Mouse (Mus musculus) MEL (cell line): ENCODE results near the gene Lmf2. TPM values are rescaled to one million over a fixed set of nuclear protein-coding genes. Genes with fewer than 3 reads are reported as not detected.

Experiments used
- DNase-seq: peaks from one replicate; pipeline ENCODE4 v3.0.0; 2011; ENCODE audit warnings: low read depth, low spot score
- H3K27ac ChIP-seq: 2 replicates; pipeline ENCODE4 v1.5.1; 2012; ENCODE audit warnings: low read depth, mild to moderate bottlenecking, control low read depth, low read length, moderate library complexity; ENCODE audit not compliant: control insufficient read depth
- H3K27me3 ChIP-seq, 2 experiments: fragments of 150-350 bp in 1 of 2; sonication (generic) in 1 of 2; 2 replicates each; pipeline ENCODE4 v1.6.1; 2012; ENCODE audit warnings: low read length in 2 of 2, mild to moderate bottlenecking in 2 of 2, improper control_type of control experiment in 1 of 2, moderate library complexity in 1 of 2; ENCODE audit not compliant: insufficient read depth in 2 of 2, control insufficient read depth in 1 of 2
- H3K36me3 ChIP-seq, 2 experiments: 2 replicates each; pipeline ENCODE4 v1.6.1; 2012 to 2014; ENCODE audit warnings: low read length in 2 of 2, improper control_type of control experiment in 1 of 2, inconsistent platforms in 1 of 2, mild to moderate bottlenecking in 1 of 2; ENCODE audit not compliant: insufficient read depth in 2 of 2, control insufficient read depth in 1 of 2
- H3K4me1 ChIP-seq, 2 experiments: fragments of 150-350 bp in 1 of 2; sonication (generic) in 1 of 2; 2 replicates each; pipeline ENCODE4 v1.6.1; 2012; ENCODE audit warnings: low read length in 2 of 2, improper control_type of control experiment in 1 of 2, mild to moderate bottlenecking in 1 of 2; ENCODE audit not compliant: insufficient read depth in 2 of 2, control insufficient read depth in 1 of 2
- H3K4me3 ChIP-seq, 2 experiments: fragments of 150-350 bp in 1 of 2; sonication (generic) in 1 of 2; 2 replicates each; pipeline ENCODE4 v1.5.1; 2012; ENCODE audit warnings: low read depth in 2 of 2, low read length in 2 of 2, mild to moderate bottlenecking in 2 of 2, moderate library complexity in 2 of 2, control low read depth in 1 of 2, improper control_type of control experiment in 1 of 2; ENCODE audit not compliant: control insufficient read depth in 1 of 2, insufficient read depth in 1 of 2
- H3K79me2 ChIP-seq: 2 replicates; pipeline ENCODE4 v1.6.1; 2012; ENCODE audit warnings: mild to moderate bottlenecking, low read length, moderate library complexity; ENCODE audit not compliant: control insufficient read depth, poor library complexity, insufficient read depth
- H3K9ac ChIP-seq: 2 replicates; pipeline ENCODE4 v1.6.1; 2012; ENCODE audit warnings: low read depth, mild to moderate bottlenecking, control low read depth, low read length, moderate library complexity; ENCODE audit not compliant: control insufficient read depth, poor library complexity, severe bottlenecking
- H3K9me3 ChIP-seq: fragments of 150-350 bp; sonication (generic); replicated peaks from 2 replicates; pipeline ENCODE4 v1.6.1; 2012; ENCODE audit warnings: mild to moderate bottlenecking, low read length, improper control_type of control experiment, moderate library complexity; ENCODE audit not compliant: insufficient read depth
- BHLHE40 ChIP-seq: IDR thresholded peaks from 2 replicates; pipeline ENCODE4 v1.6.1; 2012; ENCODE audit warnings: low read depth, mild to moderate bottlenecking, inconsistent platforms, low read length, improper control_type of control experiment, borderline replicate concordance
- ELF1 ChIP-seq: IDR thresholded peaks from 2 replicates; pipeline ENCODE4 v1.6.1; 2014; ENCODE audit warnings: low read depth, mild to moderate bottlenecking, inconsistent platforms, low read length, improper control_type of control experiment, moderate library complexity
- EP300 ChIP-seq, 2 experiments: IDR thresholded peaks; 2 replicates each; pipeline ENCODE4 v1.6.1; 2011; ENCODE audit warnings: improper control_type of control experiment in 2 of 2, low read length in 2 of 2, low read depth in 1 of 2, mild to moderate bottlenecking in 1 of 2
- ETS1 ChIP-seq: IDR thresholded peaks from 2 replicates; pipeline ENCODE4 v1.6.1; 2012; ENCODE audit warnings: low read depth, mild to moderate bottlenecking, inconsistent platforms, low read length, improper control_type of control experiment, moderate library complexity
- JUND ChIP-seq: IDR thresholded peaks from 2 replicates; pipeline ENCODE4 v1.6.1; 2011; ENCODE audit warnings: low read depth, mild to moderate bottlenecking, improper control_type of control experiment, low read length
- MXI1 ChIP-seq: IDR thresholded peaks from 2 replicates; pipeline ENCODE4 v1.6.1; 2011; ENCODE audit warnings: mild to moderate bottlenecking, low read depth, low read length, improper control_type of control experiment
- NELFE ChIP-seq: IDR thresholded peaks from 2 replicates; pipeline ENCODE4 v1.6.1; 2011; ENCODE audit warnings: low read depth, low read length, improper control_type of control experiment
- POLR2AphosphoS2 ChIP-seq: IDR thresholded peaks from 2 replicates; pipeline ENCODE4 v1.6.1; 2011; ENCODE audit warnings: low read length, improper control_type of control experiment
- POLR2AphosphoS5 ChIP-seq: IDR thresholded peaks from 2 replicates; pipeline ENCODE4 v1.6.1; 2012; ENCODE audit warnings: low read depth, borderline replicate concordance, mild to moderate bottlenecking, inconsistent platforms, low read length, moderate library complexity, mixed read lengths
- RAD21 ChIP-seq: IDR thresholded peaks from 2 replicates; pipeline ENCODE4 v1.6.1; 2011; ENCODE audit warnings: mild to moderate bottlenecking, low read depth, low read length, improper control_type of control experiment
- RCOR1 ChIP-seq: IDR thresholded peaks from 2 replicates; pipeline ENCODE4 v1.6.1; 2012; ENCODE audit warnings: low read depth, mild to moderate bottlenecking, inconsistent platforms, low read length, improper control_type of control experiment
- SIN3A ChIP-seq: IDR thresholded peaks from 2 replicates; pipeline ENCODE4 v1.6.1; 2012; ENCODE audit warnings: low read length, improper control_type of control experiment, inconsistent platforms
- TAL1 ChIP-seq: IDR thresholded peaks from 2 replicates; pipeline ENCODE4 v1.6.1; 2012; ENCODE audit warnings: mild to moderate bottlenecking, inconsistent platforms, low read length, moderate library complexity, mixed read lengths
- TBP ChIP-seq: IDR thresholded peaks from 2 replicates; pipeline ENCODE4 v1.8.0; 2011; ENCODE audit warnings: low read depth, low read length, improper control_type of control experiment
- UBTF ChIP-seq: IDR thresholded peaks from 2 replicates; pipeline ENCODE4 v1.6.1; 2012; ENCODE audit warnings: low read depth, mild to moderate bottlenecking, inconsistent platforms, low read length, improper control_type of control experiment, moderate library complexity, borderline replicate concordance; ENCODE audit not compliant: insufficient read depth
- polyA plus RNA-seq, 2 experiments: library from polyadenylated mRNA; stranded (reverse) in 1 of 2; unstranded in 1 of 2; fragments of >175 nt in 1 of 2; fragments of >200 nt in 1 of 2; gene quantifications; 2 replicates each; pipeline versions ENCODE4 v1.2.1 to v1.2.4; 2012; ENCODE audit warnings: low replicate concordance in 2 of 2, low read depth in 1 of 2; ENCODE audit not compliant: insufficient read length in 2 of 2, insufficient read depth in 1 of 2, missing spikeins in 1 of 2
- total RNA-seq: library from RNA; depleted of rRNA; stranded (reverse); fragments of 300-350 nt; gene quantifications from 2 replicates; pipeline ENCODE4 v1.2.3, GENCODE M21; 2012

Lmf2 gene
- total and polyA plus RNA-seq, 3 experiments = 14.5 to 52.0 TPM; not detected in 1

DNA sequence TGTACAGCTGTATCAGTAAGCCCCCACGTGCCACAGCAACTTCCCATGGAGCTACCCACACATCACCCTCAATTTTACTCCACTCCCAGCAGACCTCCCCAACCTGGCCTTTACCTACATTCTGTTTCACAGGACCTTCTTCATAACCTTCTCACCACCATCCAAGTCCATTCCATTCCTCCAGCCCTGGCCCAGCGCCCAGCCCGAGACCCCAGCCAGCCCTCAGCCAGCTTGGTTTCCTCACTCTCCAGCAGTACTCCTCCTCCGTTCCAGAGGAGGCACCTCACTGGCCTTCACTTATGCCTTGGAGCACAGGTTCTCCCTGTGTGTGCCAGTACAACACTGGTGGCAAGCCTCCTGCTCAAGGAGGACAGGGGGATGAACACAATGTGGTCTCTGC lies 42.1 kb downstream of the Lmf2 start:
- no peak overlapping the region for H3K27ac ChIP-seq
- H3K27me3 ChIP-seq = no peaks in the 10 kb centered on the region
- H3K9me3 ChIP-seq = no peaks in the 10 kb centered on the region
- peaks cover 0 to 28% of the 10 kb centered on the region in 2 experiments; a peak in 2 of 4 replicates for H3K36me3 ChIP-seq
- H3K4me1 ChIP-seq = peaks cover 13 to 42% of the 10 kb centered on the region in 2 experiments
- no peak overlapping the region for H3K4me3 ChIP-seq
- H3K79me2 ChIP-seq = peaks cover 65% of the 10 kb centered on the region
- no peak for TF ChIP-seq JUND
- TF ChIP-seq ELF1 = no peak
- TF ChIP-seq NELFE = no peak
- TF ChIP-seq RAD21 = no peak
- TF ChIP-seq SIN3A = no peak
- TF ChIP-seq POLR2AphosphoS5 = no peak
- no peak for TF ChIP-seq RCOR1
- TF ChIP-seq POLR2AphosphoS2 = no peak
- TF ChIP-seq UBTF = no peak
- no peak overlapping the region for H3K9ac ChIP-seq
- DNase-seq = no peak

DNA sequence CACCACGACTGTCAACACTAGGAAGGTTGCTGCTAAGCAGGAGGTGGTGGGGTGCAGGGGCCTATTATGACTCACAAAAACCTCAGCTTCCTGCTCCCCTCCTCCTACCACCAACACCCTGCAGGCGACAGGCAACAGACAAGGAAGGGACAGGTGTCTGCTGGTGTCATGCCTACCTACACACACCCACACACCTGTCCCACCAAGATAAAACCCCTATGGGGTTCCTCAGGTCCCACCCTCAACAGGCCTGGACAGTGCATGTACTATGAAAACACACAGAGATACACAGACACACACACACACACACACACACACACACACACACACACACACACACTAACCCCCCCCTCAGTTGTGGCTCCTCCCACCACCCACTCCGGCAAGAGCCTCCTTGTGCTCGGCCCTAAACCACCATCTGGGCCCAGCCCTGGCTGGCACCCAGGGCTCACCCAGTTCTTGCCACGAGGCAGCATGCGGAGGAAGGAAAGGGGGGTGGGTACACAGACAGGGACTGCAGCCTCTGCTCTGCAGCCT lies 45.4 kb downstream of the Lmf2 start:
- peaks cover 0 to 23% of the 10 kb centered on the region in 2 experiments for H3K36me3 ChIP-seq
- peaks cover 70% of the 10 kb centered on the region for H3K79me2 ChIP-seq
- no peak overlapping the region for H3K4me3 ChIP-seq
- TF ChIP-seq BHLHE40 = no peak
- TF ChIP-seq TBP = no peak
- peak; percentile 28; the same call in 1 of the 2 replicates for TF ChIP-seq ETS1
- peak in 1 of 2 experiments; percentile 57; a peak in 2 of 4 replicates for TF ChIP-seq EP300 (IDR thresholded peaks at IDR 0.05; ENCODE audit: low read depth in 1 of 2, low read length in 2 of 2)
- TF ChIP-seq TAL1 = peak; percentile 54
- peak; percentile 73 for TF ChIP-seq MXI1
- DNase-seq = peak; percentile 75
- peak overlapping the region; percentile 13 for H3K27ac ChIP-seq
- no peaks in the 10 kb centered on the region for H3K9me3 ChIP-seq
- H3K27me3 ChIP-seq = no peaks in the 10 kb centered on the region
- H3K9ac ChIP-seq = peak overlapping the region; percentile 38
- peaks cover 13 to 35% of the 10 kb centered on the region in 2 experiments for H3K4me1 ChIP-seq
